Mouse (Mus musculus): ENCODE data around the gene Camk2g.

Camk2g gene

DNA sequence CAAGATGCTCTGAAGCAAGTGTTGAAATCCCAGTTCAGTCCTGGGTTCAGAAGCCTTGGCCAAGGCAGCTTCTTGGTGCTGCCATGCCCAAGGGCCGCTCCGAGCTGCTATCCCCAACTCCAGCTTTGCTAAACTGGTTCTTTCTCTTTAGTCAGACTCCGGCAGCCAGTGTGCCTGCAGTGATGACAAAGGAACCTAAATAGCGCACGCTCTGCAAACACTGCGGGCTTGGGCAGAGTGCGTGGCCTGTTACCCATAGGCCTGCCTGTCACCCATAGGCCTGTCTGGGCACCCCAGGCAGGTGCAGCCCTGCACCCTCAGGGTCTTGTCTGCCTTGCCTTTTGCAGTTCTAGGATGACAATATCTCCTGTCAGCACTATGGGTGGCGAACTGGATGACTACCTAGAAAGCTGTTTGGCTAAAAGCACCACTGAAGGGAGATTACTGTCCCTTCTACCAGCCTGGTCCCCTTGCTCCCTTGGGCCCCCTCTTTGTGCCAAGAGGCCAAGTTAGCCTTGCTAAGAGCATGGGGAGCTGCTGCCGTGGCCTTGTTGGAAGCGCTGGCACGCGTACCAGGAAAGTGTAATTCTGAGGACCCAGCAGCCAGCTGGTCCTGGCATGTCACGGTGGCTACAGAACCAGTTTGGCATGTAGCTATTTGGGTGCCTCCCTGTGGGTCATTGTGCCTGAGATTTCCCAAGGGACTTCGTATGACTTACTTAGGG lies 12.4 kb upstream of the Camk2g start:
- no peak for DNase-seq

DNA sequence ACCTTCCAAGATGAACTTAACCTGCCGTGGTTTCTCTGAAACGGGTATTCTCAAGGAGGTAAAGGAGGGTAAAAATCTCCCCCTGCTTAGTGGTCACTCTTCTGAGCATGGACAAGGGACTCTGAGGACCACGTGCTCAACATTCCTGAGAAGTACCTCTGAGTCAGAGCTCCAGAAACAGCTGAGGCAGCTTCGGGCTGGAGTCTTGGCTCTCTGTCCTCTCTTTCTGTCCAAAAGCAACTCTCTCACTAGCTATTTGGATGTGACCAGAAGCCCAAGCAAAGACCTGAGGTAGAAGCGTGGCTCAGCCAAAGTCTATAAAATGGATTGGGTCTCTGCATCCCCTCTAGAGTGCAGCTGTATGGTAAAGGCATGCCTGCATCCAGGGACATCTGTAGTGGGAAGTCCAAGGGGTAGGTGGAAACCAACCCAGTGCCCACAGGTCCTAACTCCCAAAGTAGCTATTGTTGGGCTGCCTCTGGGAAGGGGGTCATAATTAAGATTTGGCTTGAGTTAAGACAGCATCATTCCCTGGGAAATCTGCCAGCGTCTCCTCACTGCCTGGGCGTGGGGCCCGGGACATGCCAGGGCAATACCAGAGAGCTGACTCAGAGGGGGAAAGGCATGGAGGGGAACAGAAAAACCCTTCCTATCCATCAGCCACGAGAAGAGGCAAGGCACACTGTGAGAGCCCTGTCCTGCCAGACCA lies 11.2 kb upstream of the Camk2g start:
- no peak for DNase-seq

DNA sequence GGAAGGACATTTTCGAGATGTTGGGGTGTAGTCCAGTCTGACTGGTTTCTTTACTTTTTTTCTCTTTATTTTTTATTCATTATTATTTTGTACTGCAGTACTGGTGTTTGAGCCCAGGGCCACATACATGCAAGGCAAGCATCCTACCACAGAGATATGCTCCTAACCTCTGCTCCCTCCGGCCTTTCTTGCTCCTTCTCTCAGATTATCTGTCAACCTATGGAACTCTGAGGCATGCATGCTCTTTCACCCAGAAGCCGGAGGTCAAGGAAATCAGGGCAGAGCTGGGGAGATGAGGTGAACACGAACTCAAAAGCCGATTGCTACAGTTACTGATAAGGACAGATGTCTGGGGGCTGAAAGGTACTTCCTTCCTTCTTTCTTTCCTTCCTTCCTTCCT lies 10.6 kb upstream of the Camk2g start:
- no peak for DNase-seq

DNA sequence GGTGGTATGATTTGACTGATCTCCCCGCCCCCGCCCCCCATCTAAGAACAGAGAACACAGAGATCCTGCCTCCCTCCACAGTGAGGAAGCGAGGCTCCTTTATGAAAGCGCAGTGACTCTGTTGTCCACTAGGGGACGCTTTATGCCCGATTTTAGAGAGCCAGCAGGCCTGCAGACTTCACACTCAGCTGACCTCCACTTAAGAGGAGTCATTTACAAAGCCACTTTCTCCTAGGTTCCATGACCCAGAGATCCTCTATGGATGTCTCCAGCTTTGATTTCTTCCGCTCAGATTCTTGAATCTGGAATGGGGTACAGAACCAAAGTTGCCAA lies 9.7 kb upstream of the Camk2g start:
- DNase-seq, result peak; percentile 54

DNA sequence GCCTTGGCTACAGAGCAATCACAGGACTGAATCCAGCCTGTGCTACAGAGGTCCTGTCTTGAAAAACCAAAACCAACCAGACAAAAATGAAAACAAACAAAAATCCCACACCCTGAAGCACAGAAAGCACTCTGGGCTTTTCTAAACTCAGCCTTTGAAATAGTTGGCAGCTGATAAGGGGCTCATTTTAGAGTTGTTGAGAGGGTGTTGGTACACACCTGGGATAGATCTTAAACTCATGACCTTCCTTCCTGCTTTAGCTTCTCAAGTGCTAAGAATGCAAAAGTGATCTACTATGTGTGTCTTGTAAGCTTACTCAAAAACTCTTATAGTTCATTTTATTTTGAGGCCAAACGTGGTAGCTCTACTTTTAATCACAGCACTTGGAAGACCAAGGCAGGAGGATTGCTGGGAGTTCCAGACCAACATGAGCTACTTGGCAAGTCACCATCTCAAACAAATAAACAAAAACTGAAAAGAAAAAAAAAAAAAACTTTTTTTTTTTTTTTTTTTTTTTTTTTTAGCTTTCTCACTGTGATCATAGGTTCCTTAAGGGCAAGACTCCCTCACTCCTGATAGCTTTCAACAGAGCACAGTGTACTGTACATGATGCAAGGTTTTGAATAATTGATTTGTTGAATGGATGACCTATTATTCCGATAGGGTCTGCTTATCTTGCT lies 9.2 kb upstream of the Camk2g start:
- DNase-seq, result no peak

DNA sequence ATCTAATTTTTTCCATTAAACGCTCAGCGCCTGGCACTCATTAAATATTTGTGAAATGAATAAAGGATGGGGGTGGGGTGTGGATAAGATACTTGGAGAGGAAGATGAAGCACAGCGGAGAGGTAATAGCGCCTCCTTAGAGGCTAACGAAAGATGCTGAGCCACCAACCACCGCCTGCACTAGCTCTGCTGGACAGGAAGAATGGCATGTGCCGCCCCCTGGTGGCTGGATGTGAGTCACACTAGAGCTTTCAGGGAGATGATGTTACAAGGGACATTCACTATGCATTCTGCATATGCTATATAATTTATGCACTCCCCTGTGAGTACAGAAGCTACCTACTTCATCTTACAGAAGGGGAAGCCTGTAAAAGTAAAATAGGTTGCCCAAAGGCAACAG lies 4.9 kb upstream of the Camk2g start:
- DNase-seq, result peak; percentile 88

DNA sequence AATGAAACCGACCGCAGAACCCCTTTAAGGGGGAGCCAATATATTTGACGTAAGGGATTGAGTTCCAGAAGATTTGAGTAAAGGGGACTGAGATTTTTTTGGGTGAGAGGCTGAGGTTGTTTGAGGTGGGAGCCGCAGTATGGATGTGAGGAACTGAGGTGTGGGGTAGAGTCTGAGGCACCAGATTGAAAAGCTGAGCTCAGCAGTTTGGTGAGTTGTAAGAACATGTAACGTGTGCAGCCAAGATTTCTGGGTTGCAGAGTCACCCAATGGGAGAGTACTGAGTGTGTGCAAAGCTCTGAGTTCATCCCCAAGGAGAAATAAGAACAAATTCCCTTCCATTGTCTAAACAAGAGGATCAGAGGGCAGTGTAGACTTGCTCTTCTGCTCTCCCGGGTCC lies 4.4 kb upstream of the Camk2g start:
- DNase-seq, result no peak

DNA sequence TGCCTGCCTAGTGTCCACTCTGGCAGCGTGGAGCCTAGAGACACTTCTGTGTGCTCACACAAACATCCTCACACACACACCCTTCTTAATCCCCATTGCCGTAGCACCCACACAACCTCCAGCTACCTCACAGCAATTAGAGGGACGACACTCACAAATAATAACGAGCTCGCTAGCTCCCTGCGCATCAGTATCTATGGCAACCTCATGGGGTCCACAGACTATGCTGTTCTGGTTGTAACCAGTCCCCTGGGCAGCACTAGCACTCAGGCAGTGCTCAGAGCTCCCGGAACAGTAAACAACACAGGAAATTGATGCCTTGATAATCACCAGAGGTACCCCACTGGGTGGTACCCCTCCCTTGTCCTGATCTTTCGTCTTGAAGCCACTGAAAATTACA lies 2.8 kb upstream of the Camk2g start:
- no peak for DNase-seq

DNA sequence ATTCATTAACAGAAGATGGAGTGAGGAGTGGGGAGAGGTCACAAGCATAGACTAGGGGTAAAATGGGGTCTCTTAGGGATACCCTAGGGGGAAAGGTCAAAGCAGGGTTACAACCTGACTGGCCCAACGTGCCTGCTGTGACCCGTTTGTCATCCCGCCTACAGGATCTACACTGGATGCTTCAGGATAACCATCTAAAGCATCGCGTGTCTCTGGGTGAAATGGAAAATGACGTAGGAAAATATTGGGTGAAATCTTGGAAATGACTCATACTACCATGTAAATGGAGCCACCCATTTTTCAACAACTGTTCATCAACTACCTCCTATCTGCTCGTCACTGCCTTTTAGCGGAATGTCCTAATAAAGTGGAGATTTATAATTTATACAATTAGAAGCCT lies 2.3 kb upstream of the Camk2g start:
- no peak for DNase-seq

DNA sequence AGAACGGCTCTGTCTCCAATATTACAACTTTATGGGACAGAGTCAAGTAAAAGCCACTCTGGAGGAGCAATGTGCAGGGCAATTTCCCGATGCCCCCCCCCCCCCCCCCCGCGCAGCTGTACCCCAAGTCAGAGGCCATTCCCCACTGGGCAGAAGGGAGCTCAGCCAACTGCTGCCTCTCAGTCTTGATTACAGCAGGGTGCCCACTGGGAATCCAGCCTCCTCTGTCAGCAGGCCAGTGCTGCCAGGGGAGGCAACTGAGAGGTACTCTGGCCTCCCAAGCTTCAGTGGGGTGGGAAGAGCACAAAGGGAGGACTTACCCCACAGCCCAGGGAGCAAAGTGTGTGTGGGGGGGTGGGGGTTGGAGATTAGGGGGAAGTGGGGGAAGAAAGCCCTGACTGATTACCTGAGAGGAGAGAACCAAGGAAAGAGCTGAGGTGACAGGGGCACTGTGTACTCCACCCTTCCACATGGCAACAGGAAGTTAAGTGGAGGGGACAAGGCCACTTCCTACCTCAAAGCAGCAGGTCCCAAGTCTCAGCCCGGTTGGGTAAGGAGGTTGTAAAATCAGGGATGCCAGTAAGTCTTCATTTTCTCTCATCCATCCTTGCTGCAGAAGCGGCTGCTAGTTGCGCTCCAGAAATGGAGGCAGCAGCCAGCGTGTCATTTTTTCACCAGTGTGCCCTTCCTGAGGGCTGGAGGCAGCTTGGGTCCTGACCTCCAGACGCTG lies 1.7 kb upstream of the Camk2g start:
- no peak for DNase-seq

DNA sequence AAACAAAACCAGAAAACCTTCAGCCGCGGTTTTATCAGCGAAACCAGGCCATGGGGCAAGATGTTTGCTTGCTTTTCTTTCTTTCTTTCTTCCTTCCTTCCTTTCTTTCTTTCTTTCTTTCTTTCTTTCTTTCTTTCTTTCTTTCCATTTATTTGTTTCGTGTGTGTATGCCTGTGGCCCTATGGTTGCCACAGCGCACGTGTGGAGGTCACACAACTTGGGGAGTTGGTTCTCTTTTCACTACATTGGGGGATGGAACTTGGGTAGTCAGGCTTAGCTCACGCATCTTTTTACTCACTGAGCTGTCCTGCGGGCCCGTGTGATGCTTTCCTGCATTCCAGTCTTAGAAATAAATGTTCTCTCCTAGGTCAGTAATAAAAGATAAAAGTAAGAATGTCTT lies 701 bp upstream of the Camk2g start:
- no peak for DNase-seq

DNA sequence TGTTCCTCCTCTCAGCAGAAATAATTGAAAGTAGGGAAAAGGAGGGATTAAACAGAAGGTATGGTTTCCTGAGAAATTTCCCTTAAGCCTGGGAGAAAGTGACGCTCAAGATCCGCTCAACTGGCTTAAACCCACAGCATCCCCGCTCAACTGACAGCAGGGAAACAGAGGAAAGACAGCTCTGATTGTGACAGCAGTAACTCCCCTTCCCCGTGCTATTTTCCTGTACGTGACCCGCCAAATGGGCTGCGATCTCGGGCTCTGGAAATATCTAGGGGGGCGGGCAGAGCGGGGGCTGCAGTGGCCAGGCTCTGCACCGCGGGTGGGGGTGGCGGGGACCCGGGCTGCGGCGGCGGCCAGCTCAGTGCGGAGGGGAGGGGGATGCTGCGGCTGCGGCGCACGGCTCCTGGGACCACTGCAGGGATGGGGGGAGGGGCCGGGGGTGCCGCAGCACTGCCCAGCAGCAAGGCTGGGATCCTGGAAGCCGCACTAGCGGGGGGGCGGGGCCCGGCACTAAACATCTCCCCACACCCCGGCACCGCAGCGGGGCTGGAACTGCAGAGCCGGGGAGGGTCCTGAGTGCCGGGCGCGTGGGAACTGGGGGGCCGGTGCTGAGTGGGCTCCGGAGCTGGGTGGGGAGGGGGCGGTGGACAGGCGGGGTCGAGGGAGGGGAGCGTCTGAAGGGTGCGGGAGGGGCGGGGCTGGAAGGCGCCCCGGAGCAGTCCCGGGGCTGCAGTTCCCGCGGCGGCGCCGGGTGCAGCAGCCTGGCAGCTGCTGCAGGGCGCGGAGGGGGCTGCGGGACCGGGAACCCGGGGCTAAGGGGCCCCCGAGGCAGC lies 748 bp downstream of the Camk2g start:
- DNase-seq, result peak; percentile 48

DNA sequence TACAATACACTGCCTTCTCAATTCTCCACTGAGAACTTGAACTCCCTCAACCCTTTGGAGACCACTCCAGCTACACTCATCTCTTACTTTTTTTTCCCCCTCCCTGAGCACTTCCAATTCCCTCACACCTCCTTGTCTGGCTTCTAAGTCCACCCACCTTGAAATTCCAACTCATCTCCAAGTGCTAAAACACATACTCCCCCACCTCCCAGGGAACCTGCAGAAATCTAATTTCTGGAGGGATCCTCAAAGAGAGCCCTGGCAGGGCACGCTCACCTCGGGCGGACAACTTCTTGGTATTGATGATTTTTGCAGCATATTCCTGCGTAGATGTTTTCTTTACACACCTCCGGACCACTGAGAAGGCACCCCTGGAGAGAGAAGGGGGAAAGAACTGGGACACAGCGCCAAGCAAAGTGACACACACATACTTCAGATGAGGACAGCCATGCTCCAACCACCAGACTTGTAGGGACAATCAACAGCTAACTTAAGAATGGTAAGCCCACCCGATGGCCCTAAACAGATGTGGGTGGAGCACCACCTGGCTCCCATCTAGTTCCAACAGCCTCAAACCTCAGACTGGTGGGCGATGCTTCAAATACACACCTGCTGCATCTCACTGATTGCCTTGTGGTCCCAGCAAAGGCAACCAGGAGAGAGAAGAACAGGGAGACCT lies 1.5 kb downstream of the Camk2g start:
- no peak for DNase-seq

DNA sequence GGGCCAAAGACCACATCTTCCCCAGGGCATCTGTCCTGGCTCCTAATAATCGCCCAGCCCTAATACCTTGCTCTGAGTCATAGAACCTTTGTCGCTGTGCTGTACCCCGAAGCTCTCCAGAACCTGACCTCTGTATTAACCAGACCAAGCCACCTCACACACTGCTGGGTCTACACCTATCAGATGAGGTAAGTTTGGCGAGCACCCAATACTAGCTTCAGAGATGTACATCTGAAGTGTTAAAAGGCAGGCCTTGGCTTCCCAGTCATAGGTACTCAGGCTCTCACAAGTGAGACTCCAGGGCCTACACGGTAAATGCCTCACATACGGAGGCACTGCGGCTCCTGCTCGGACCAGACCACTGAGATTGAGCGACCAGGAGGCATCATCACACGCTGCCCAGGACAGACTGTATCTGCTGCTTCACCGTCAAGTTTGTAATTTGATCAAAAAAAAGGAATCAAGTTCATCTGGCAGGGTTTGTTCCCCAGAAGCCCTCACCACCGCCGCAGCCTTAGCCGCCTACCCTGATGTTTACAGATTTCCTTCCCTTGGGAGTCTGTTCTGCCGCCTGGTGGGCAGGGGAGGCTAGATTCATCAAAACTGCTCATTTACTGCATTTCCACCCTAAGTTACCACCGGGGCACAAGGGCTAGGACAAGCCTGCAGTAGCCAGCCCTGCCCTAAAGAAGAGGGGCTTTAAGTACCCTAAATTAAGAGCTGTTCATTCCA lies 2.2 kb downstream of the Camk2g start:
- no peak for DNase-seq

DNA sequence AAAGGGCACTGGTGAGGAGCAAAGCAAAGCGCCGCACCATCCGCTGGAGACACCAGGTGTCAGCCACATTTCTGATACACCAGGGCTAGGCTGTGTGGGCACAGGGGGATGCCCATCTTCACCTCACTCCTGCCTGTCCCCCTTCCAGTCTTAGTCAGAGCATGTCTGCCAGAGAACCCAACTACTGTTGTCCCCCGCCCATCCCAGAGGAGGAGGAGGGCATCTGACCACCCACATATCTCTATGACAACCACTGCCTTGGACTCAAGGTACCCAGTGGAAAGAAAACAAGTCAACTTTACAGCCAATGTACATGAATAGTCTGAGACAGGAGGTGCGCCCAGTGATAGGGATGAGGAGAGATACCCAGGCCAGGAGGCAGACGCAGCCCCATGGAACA lies 2.9 kb downstream of the Camk2g start:
- DNase-seq, result no peak

DNA sequence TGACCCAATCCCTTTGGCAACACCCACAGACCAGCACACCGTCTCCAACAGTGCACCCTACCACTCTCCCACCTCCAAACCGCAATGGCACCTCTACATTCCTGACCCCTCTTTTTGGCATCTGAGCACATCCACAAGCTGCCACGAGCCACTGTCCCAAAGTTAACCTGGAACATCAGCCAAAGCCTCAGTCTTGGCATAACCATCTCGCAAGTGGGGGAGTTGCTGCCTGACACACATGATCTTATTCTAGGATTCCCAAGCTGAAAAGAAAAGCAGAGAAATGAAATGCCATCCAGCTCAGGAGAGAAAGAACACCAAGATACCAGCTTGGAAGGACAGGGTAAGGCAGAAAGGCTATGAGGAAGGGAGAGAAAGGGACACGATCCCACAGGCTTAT lies 3.4 kb downstream of the Camk2g start:
- no peak for DNase-seq

DNA sequence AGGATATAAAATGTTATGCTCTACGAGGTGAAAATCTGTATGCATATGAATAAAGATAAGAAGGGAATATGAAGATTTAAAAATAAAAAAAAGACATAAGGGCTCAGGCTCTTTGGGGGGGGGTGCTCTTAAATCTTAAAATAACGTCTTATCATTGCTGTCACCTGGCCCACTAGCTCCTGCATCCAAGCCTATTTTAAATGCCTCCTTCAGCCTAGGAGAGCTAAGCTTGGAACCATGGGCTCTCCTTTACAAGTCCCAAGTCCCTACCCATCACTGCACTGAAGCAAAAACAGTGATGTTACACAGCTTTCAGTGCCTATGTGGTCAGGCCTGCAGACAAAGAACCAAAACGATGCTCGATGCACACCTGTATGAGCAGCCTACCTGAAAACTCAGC lies 4.3 kb downstream of the Camk2g start:
- DNase-seq, result no peak

DNA sequence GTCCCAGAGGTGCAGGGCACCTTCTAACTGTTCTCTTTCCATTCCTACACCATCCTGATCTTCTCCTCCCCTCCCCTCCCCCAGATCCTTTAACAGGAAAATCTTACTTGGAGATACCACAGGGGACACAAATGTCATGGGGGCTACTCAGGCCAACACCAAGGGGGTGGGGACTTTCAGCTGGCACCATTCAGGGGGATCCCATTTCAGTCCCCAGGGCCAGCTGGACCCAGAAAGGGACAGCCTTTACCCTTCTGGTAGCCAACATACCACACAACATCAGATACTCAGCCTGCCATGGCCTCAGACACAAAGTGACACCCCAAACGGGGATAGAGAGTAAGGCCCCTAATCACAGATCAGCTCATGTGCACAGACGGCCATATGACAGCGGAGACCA lies 5.7 kb downstream of the Camk2g start:
- DNase-seq, result no peak

DNA sequence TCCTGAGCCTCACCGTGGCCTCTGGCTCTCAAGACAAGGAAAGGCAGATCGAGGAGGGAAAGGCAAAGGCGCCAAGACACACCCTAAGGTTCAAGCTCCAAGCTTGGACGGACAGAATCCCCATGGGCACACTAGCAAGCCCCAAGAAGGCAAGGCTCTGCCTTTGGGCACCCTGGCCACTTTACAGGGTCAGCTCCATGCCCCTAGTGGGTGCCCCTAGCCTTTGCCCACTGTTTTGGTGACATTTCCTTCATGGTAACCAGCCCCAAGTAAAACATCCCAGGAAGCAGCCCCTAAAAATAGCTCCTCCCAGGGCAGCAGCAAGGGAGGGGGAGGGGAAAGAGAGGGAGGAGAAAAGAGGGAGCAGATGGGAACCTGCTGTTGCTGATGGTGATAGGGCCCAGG lies 7.3 kb downstream of the Camk2g start:
- DNase-seq, result no peak

DNA sequence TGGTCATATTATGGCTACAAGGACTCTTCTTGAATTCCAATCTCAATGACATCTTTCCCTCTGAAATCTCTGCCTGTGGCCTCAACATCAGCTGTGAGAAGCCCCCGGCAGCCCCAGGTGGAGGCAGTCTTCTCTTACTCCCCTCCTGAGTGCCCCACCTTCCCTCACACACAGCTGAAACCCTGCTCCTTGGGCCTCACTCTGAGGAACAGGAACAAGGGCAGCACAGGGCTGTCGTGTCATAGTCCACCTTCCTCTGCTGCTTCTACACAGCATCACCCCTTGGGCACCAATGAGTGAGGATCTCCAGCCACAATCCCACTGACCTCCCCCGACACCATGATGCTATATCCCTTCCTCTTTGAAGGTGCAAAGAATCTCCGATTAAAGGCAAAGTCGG lies 7.9 kb downstream of the Camk2g start:
- DNase-seq, result no peak

DNA sequence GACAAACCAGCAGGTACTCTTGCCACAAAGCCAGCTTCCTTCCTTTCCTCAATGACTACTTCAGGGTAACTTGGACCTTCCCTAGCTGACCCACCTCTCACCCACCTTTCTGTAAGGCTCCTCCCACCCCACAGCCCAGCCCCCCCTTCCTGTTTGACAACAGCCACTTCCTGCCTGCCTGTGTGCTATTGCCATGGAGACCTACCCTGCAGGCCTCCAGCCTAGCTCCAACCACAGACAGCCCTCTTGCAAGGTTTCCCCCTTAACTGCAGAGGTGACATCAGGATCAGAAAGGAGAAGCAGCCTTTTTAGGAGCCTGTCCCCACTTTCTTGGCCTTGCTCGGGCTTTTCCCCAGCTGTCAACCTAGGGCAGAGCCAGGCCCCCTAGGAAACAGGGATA lies 8.7 kb downstream of the Camk2g start:
- no peak for DNase-seq

DNA sequence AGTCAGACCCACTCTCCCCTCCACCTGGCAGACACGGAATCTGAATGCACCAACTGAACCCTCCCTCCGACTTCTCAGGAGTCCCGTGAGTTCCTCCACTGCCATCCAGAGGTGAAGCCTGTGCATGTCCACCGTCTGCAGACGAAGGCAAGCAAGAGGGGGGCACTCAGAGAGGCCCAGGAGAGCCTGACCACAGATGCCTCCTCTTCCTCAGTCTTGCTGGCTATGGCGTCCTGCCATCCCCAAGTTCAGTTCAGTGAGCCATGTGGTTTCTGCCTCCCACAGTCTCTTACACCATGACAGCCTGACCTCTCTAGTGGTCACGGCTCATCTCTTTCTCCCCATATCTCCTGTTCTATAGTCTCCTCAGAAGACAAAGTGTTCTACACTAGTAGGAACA lies 9.2 kb downstream of the Camk2g start:
- no peak for DNase-seq
